Mouse (Mus musculus): ENCODE measurements around the gene Dus1l. TPM values are rescaled to one million over a fixed set of nuclear protein-coding genes. Genes with fewer than 3 reads are reported as not detected.
A peak's percentile ranks its signal among the peaks of the same experiment; 100 is the strongest.
"Not testable (repeated sequence)": the region's sequence is repeated elsewhere in the genome, so short reads cannot be mapped to it uniquely, and the experiment has no call there.

Dus1l gene
- 51.4 and 55.7 TPM in 2 replicates for polyA plus RNA-seq (2015; fragmentation: Nextera tagmentation; extraction: Ambion mirVana)

GRCm38 (mm10) chr11:120795756-120796613 lies at the start of gene Dus1l:
Gene Dus1l (minus strand): TSS chr11:120796403.
- no peaks in the 10 kb centered on the region for H3K27me3 ChIP-seq

DNA sequence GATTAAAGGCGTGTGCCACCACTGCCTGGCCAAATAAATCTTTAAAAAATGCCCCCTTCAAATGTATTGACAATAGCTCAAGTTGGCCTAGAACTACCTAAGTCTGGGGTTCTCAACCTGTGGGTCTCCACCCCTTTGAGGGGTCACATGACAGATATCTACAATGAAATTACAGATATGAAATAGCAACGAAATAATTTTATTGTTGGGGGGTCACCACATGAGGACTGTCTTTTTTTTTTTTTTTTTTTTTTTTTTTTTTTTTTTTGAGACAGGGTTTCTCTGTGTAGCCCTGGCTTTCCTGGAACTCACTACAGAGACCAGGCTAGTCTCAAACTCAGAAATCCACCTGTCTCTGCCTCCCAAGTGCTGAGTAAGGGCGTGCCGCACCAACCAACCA lies 48.1 kb upstream of the Dus1l start:
- H3K27ac ChIP-seq: no peak overlapping the region
- no peak for ATAC-seq
- H3K4me1 ChIP-seq (replicated peaks): no peaks in the 10 kb centered on the region
- 91% methylated on average over 4 of the region's 4 CpGs for WGBS
- H3K4me2 ChIP-seq (replicated peaks): no peak overlapping the region
- no peak overlapping the region for H3K4me3 ChIP-seq (replicated peaks)
- no peaks in the 10 kb centered on the region for H3K36me3 ChIP-seq
- H3K27me3 ChIP-seq: no peaks in the 10 kb centered on the region
- H3K9ac ChIP-seq (replicated peaks): no peak overlapping the region
- H3K9me3 ChIP-seq: no peaks in the 10 kb centered on the region

More at GRCm38 (mm10) chr11:120795756-120796613, at the start of gene Dus1l:
- Histone ChIP-seq H3K9me3 (no peaks in the 10 kb centered on the region), H3K36me3 (peaks cover 31% of the 10 kb centered on the region), H3K27ac (peak within 1 kb of the TSS; percentile 78), H3K9ac (replicated peaks) (peak within 1 kb of the TSS; percentile 88), H3K4me3 (replicated peaks) (peak within 1 kb of the TSS; percentile 94), H3K4me2 (replicated peaks) (peak within 1 kb of the TSS; percentile 100), H3K4me1 (replicated peaks) (peaks cover 26% of the 10 kb centered on the region)
- peak; percentile 89 for ATAC-seq
- WGBS: 2% methylated on average over 59 of the region's 59 CpGs

DNA sequence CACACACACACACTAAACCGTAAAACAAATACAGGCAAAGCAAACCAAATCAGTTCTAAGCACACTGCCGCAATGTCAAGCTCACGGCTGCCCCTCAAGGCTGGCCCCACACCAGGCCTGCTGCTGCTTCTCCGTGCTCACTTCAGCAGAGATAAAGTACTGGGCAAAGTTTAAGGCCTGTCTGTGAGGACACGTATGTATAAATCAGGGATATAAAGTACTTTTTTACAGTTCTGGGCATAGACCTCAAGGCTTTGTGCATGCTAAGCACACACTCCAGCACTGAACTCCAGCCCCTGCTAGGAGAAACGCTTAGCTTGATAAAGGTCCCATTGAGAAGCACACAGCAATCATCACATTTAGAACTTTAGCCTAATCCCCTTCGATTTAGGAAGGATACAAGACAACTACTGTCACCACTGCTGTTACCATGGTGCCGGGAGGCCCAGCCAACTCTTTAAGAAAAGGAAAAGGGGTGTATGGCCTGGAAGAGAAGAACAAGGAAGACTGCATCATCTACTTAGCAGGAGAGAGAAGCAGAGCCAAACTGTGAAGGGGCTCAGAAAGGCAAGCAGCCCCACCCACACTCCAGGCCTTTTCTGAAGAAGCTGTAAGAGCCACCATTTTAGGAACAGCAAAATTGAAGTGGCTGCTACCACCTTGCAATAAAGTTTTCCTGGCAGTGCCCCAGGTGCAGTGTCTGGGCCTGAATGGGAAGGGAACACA lies 37.5 kb upstream of the Dus1l start:
- Histone ChIP-seq H3K36me3 (no peaks in the 10 kb centered on the region), H3K4me2 (replicated peaks) (no peak overlapping the region), H3K4me3 (replicated peaks) (no peak overlapping the region), H3K9me3 (no peaks in the 10 kb centered on the region), H3K27ac (peak overlapping the region; percentile 73), H3K27me3 (no peaks in the 10 kb centered on the region), H3K4me1 (replicated peaks) (peaks cover 18% of the 10 kb centered on the region), H3K9ac (replicated peaks) (0 out of 2 replicates have a peak overlapping the region, but pooled peaks have one; percentile 14)
- peak; percentile 86 for ATAC-seq
- 19% methylated on average over 8 of the region's 8 CpGs for WGBS

GRCm38 (mm10) chr11:120832962-120833361 lies 36.8 kb upstream of the Dus1l start:
- not testable (repeated sequence) for H3K27me3 ChIP-seq; H3K4me3 ChIP-seq (replicated peaks); H3K4me2 ChIP-seq (replicated peaks); H3K9ac ChIP-seq (replicated peaks); ATAC-seq; H3K9me3 ChIP-seq; H3K36me3 ChIP-seq
- WGBS: 94% methylated on average over 5 of the region's 5 CpGs
- Histone ChIP-seq H3K27ac (peak overlapping the region; percentile 73), H3K4me1 (replicated peaks) (peaks cover 18% of the 10 kb centered on the region)

DNA sequence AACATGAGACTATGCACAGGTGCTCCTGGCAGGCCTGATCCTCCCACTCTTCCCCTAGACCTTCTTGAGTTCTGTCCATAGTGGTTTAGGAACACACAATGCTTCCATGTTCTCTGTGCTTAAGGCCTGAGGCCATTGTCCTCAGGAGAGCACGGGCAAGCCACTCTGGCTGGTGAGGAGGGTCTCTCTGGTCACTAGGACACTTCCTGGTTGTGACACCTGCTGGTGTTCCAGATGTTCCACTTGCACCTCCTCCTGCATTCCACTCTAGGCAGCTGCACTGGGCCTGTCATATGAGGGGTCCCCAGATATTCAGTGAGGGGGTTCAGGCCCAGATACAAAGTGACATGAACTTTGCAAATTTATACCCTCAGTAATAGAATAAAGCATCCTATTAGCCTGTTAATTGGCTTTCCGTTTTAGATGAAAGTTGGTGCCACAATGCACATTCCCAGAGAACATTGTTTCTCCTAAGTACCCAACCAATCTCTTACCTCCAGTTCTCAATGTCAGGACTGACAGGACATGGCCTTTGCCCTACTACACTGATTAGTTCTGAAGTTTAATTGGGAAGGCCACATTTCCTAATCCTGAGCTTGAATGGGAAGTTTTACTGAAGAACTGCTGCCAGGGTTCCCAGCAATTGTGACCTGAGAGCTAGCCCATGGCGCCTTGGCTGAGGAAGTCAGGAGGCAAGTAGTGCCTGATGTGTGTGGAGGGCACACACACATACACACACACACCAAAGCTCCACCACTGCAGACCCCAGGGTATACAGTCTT lies 35.6 kb upstream of the Dus1l start:
- Histone ChIP-seq H3K36me3 (no peaks in the 10 kb centered on the region), H3K27ac (no peak overlapping the region), H3K27me3 (no peaks in the 10 kb centered on the region), H3K4me1 (replicated peaks) (peaks cover 18% of the 10 kb centered on the region), H3K4me2 (replicated peaks) (no peak overlapping the region), H3K4me3 (replicated peaks) (no peak overlapping the region), H3K9ac (replicated peaks) (no peak overlapping the region), H3K9me3 (no peaks in the 10 kb centered on the region)
- 82% methylated on average over 3 of the region's 3 CpGs for WGBS
- ATAC-seq: no peak

DNA sequence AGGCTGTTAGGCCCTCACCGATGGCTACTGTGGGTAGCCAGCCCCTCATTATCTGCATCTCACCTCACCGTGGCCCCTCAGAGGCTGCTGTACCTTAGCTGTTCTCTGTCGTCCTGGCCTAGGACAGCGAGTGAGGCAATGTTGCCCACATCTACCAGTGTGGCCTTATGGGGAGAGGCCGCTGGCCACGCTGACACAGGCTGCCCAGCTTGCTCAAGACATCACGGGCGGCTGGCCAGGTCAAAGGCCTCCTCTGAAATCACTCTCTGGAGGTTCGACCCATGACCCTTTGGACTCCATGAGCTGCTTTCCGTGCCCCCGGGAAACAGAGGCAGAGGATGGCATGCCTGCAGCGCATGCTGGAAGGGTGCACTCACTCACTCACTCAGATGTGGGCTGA lies 34.5 kb upstream of the Dus1l start:
- H3K4me3 ChIP-seq (replicated peaks): no peak overlapping the region
- no peak for ATAC-seq
- H3K9me3 ChIP-seq: no peaks in the 10 kb centered on the region
- no peaks in the 10 kb centered on the region for H3K36me3 ChIP-seq
- H3K4me2 ChIP-seq (replicated peaks): no peak overlapping the region
- WGBS: 84% methylated on average over 12 of the region's 12 CpGs
- no peak overlapping the region for H3K9ac ChIP-seq (replicated peaks)
- H3K27ac ChIP-seq: no peak overlapping the region
- H3K27me3 ChIP-seq: no peaks in the 10 kb centered on the region
- H3K4me1 ChIP-seq (replicated peaks): peaks cover 27% of the 10 kb centered on the region

- WGBS: 91% methylated on average over 10 of the region's 10 CpGs
- no peak for ATAC-seq
- H3K27me3 ChIP-seq: no peaks in the 10 kb centered on the region
- no peak overlapping the region for H3K9ac ChIP-seq (replicated peaks)
- H3K36me3 ChIP-seq: no peaks in the 10 kb centered on the region
- H3K27ac ChIP-seq: no peak overlapping the region
- H3K4me1 ChIP-seq (replicated peaks): peaks cover 33% of the 10 kb centered on the region
- H3K4me2 ChIP-seq (replicated peaks): no peak overlapping the region
- H3K9me3 ChIP-seq: no peaks in the 10 kb centered on the region
- H3K4me3 ChIP-seq (replicated peaks): no peak overlapping the region
These were observed 33.7 kb upstream of the Dus1l start for GRCm38 (mm10) chr11:120829757-120830532.

DNA sequence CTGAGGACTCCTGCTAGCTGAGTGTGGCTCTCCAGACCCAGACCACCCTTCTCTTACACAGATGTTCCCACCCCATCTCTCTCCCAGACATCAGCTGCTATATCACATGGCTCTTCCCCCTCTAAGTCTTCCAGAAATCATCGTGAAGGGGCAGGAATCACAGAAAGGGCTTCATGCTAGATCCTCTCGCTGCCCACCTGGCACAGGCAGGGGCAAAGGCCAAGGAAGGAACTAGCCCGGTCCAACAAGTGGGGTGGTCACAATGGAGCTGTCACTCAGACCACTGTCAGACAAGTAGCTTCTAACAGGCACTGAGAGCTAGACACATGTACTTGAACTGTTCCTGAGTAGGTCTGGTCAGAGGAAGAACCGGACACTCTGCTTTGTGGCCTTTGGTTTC lies 32.2 kb upstream of the Dus1l start:
- no peak overlapping the region for H3K27ac ChIP-seq
- ATAC-seq: no peak
- no peaks in the 10 kb centered on the region for H3K9me3 ChIP-seq
- H3K9ac ChIP-seq (replicated peaks): no peak overlapping the region; the same call in 1 of the 2 replicates
- no peak overlapping the region for H3K4me3 ChIP-seq (replicated peaks)
- H3K36me3 ChIP-seq: no peaks in the 10 kb centered on the region
- WGBS: 74% methylated on average over 4 of the region's 4 CpGs
- H3K4me2 ChIP-seq (replicated peaks): no peak overlapping the region
- H3K27me3 ChIP-seq: no peaks in the 10 kb centered on the region
- H3K4me1 ChIP-seq (replicated peaks): peaks cover 19% of the 10 kb centered on the region

GRCm38 (mm10) chr11:120826016-120826953 lies 30.1 kb upstream of the Dus1l start:
- ATAC-seq: no peak
- 80% methylated on average over 8 of the region's 8 CpGs for WGBS
- peak overlapping the region; percentile 37; the same call in 1 of the 2 replicates for H3K9ac ChIP-seq (replicated peaks)
- no peaks in the 10 kb centered on the region for H3K27me3 ChIP-seq
- peaks cover 36% of the 10 kb centered on the region for H3K4me1 ChIP-seq (replicated peaks)
- H3K9me3 ChIP-seq: no peaks in the 10 kb centered on the region
- peaks cover 11% of the 10 kb centered on the region for H3K36me3 ChIP-seq
- peak overlapping the region; percentile 100 for H3K27ac ChIP-seq
- H3K4me3 ChIP-seq (replicated peaks): no peak overlapping the region
- H3K4me2 ChIP-seq (replicated peaks): no peak overlapping the region

- peaks cover 45% of the 10 kb centered on the region for H3K4me1 ChIP-seq (replicated peaks)
- no peak for ATAC-seq
These were observed 29.2 kb upstream of the Dus1l start for GRCm38 (mm10) chr11:120825289-120825863.

More at GRCm38 (mm10) chr11:120825289-120825863, 29.2 kb upstream of the Dus1l start:
- H3K36me3 ChIP-seq: peaks cover 20% of the 10 kb centered on the region
- peak overlapping the region; percentile 99 for H3K4me2 ChIP-seq (replicated peaks)
- H3K27me3 ChIP-seq: no peaks in the 10 kb centered on the region
- H3K9me3 ChIP-seq: no peaks in the 10 kb centered on the region
- peak overlapping the region; percentile 90 for H3K4me3 ChIP-seq (replicated peaks)
- peak overlapping the region; percentile 81 for H3K9ac ChIP-seq (replicated peaks)
- 43% methylated on average over 4 of the region's 4 CpGs for WGBS
- H3K27ac ChIP-seq: peak overlapping the region; percentile 100

All from midbrain, embryonic 13.5 days (tissue).